Mouse (Mus musculus): ENCODE data around the gene Mars. TPM values are rescaled to one million over a fixed set of nuclear protein-coding genes. Genes with fewer than 3 reads are reported as not detected.

Gene Mars
- polyA plus RNA-seq, 1 experiment from 2014 or later, result 249 TPM

- H3K4me2 ChIP-seq, result no peak overlapping the region
- 0 out of 2 replicates have a peak overlapping the region, but pooled peaks have one; percentile 8 for H3K27ac ChIP-seq (ENCODE audit: low read depth, low read length)
- ATAC-seq (replicated peaks; ENCODE audit: low FRiP score), result no peak
- H3K9me3 ChIP-seq (ENCODE audit: control insufficient read depth, low read length), result no peaks in the 10 kb centered on the region
- WGBS, result 83% methylated on average over 13 of the region's 13 CpGs
- H3K36me3 ChIP-seq (ENCODE audit: control insufficient read depth, insufficient read depth, low read length), result peaks cover 72% of the 10 kb centered on the region
- H3K4me1 ChIP-seq (replicated peaks; ENCODE audit: control insufficient read depth, insufficient read depth, low read length), result peaks cover 21% of the 10 kb centered on the region
- H3K9ac ChIP-seq (ENCODE audit: low read depth, low read length), result no peak overlapping the region
- no peaks in the 10 kb centered on the region for H3K27me3 ChIP-seq (replicated peaks; ENCODE audit: control insufficient read depth, insufficient read depth, low read length)
- DNase-seq (ENCODE audit: low spot score), result no peak
- H3K4me3 ChIP-seq (ENCODE audit: low read depth, low read length), result no peak overlapping the region
These were observed 28.9 kb downstream of the Mars start for GRCm38 (mm10) chr10:127282620-127283215.

DNA sequence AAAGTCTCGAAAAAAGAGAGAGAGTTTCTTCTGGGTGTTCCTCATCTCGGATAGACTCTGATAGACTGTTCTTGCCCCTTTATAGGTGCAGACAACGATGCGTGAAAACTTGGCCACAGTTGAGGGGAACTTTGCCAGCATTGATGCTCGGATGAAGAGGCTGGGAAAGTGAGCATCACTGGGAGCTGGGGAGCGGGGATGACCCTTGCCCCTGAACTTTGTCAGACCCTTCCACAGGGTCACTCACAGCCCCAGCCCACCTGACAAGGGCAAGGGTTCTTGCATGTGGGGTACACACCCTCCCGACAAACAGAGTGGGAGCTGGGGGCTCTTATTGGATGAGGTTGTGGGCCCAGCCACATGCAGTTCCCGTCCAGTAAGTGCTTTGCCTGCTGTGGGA, 30.3 kb downstream of the Mars start:
- Histone ChIP-seq H3K27ac (ENCODE audit: low read depth, low read length) (no peak overlapping the region), H3K9ac (ENCODE audit: low read depth, low read length) (no peak overlapping the region), H3K4me3 (ENCODE audit: low read depth, low read length) (no peak overlapping the region), H3K36me3 (ENCODE audit: control insufficient read depth, insufficient read depth, low read length) (peaks cover 73% of the 10 kb centered on the region), H3K27me3 (replicated peaks; ENCODE audit: control insufficient read depth, insufficient read depth, low read length) (no peaks in the 10 kb centered on the region), H3K4me2 (no peak overlapping the region), H3K4me1 (replicated peaks; ENCODE audit: control insufficient read depth, insufficient read depth, low read length) (peaks cover 7% of the 10 kb centered on the region), H3K9me3 (ENCODE audit: control insufficient read depth, low read length) (no peaks in the 10 kb centered on the region)
- DNase-seq (ENCODE audit: low spot score) (no peak), ATAC-seq (replicated peaks; ENCODE audit: low FRiP score) (no peak)
- 87% methylated on average over 8 of the region's 8 CpGs for WGBS

GRCm38 (mm10) chr10:127279730-127280129, 31.9 kb downstream of the Mars start:
- Histone ChIP-seq H3K9ac (ENCODE audit: low read depth, low read length) (no peak overlapping the region), H3K4me2 (no peak overlapping the region), H3K4me3 (ENCODE audit: low read depth, low read length) (no peak overlapping the region), H3K9me3 (ENCODE audit: control insufficient read depth, low read length) (no peaks in the 10 kb centered on the region), H3K27ac (ENCODE audit: low read depth, low read length) (no peak overlapping the region), H3K36me3 (ENCODE audit: control insufficient read depth, insufficient read depth, low read length) (peaks cover 72% of the 10 kb centered on the region), H3K27me3 (replicated peaks; ENCODE audit: control insufficient read depth, insufficient read depth, low read length) (no peaks in the 10 kb centered on the region), H3K4me1 (replicated peaks; ENCODE audit: control insufficient read depth, insufficient read depth, low read length) (no peaks in the 10 kb centered on the region)
- DNase-seq (ENCODE audit: low spot score) (no peak), ATAC-seq (replicated peaks; ENCODE audit: low FRiP score) (no peak)
- whole genome bisulfite sequencing, result 72% methylated on average over 2 of the region's 2 CpGs

DNA sequence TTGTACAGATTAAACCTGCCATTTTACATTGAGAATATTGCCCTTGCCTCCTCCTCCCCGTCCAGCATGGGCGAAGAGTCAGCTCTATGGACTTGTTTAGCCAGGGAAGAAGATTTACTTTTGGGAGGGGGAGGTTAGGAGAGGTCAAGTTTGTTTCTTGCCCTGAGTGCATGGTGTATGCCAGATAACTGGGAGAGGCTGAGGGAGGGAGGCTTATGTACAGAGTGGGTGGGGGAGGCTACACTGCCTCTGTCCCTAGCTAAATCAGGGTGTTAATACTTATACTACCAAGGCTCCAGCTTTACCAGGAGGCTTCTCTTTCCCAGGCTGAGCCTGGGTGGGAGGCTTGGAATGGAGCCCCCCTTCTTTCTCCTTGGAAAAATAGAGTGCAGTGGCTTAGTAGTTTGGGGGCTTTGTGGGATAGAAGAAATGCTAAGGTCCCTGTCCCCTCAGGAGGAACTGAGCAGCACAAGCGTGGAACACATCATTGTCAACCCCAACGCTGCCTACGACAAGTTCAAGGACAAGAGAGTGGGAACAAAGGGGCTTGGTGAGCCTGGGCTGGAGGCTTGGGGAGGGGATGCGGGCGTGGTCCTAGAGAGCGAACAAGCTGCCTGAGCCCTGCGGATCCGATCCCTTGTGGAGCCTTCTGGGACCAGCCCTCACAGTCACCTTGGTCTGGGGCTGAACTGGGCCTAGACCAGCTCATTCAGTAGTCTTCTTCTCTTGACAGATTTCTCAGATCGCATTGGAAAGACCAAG, 37.1 kb downstream of the Mars start:
- H3K9ac ChIP-seq (ENCODE audit: low read depth, low read length), result no peak overlapping the region

DNA sequence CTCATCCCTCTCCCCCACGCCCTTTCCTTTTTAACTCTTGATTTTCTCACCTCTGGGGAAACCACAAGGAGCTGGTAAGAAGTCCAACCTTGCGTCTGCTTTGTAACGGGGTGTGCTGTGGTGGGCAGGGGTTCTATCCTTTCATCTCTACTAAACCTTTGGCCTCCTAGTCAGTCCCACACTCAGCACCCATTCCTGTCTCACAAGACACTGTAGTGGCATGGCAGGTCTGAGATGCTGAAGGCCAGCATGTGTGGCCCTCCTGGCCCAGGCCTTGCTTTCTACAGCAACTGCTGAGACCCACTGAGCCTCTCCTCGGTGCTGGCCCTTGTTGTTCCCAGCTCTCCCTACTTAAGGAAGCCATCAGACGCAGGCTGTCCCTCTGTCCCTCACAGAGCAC, 39.2 kb downstream of the Mars start:
- Histone ChIP-seq H3K9me3 (ENCODE audit: control insufficient read depth, low read length) (no peaks in the 10 kb centered on the region), H3K27me3 (replicated peaks; ENCODE audit: control insufficient read depth, insufficient read depth, low read length) (no peaks in the 10 kb centered on the region), H3K27ac (ENCODE audit: low read depth, low read length) (no peak overlapping the region), H3K4me3 (ENCODE audit: low read depth, low read length) (no peak overlapping the region), H3K9ac (ENCODE audit: low read depth, low read length) (no peak overlapping the region), H3K4me2 (no peak overlapping the region), H3K4me1 (replicated peaks; ENCODE audit: control insufficient read depth, insufficient read depth, low read length) (peaks cover 32% of the 10 kb centered on the region), H3K36me3 (ENCODE audit: control insufficient read depth, insufficient read depth, low read length) (peaks cover 39% of the 10 kb centered on the region)
- WGBS, result 82% methylated on average over 5 of the region's 5 CpGs
- no peak for ATAC-seq (replicated peaks; ENCODE audit: low FRiP score)
- no peak for DNase-seq (ENCODE audit: low spot score)

More for the DNA sequence above, 37.1 kb downstream of the Mars start:
- peak; percentile 53 for ATAC-seq (replicated peaks; ENCODE audit: low FRiP score)
- Histone ChIP-seq H3K9me3 (ENCODE audit: control insufficient read depth, low read length) (no peaks in the 10 kb centered on the region), H3K4me1 (replicated peaks; ENCODE audit: control insufficient read depth, insufficient read depth, low read length) (peaks cover 17% of the 10 kb centered on the region), H3K27me3 (replicated peaks; ENCODE audit: control insufficient read depth, insufficient read depth, low read length) (no peaks in the 10 kb centered on the region), H3K27ac (ENCODE audit: low read depth, low read length) (no peak overlapping the region), H3K4me2 (no peak overlapping the region), H3K36me3 (ENCODE audit: control insufficient read depth, insufficient read depth, low read length) (peaks cover 49% of the 10 kb centered on the region), H3K4me3 (ENCODE audit: low read depth, low read length) (no peak overlapping the region)
- no peak for DNase-seq (ENCODE audit: low spot score)
- WGBS, result 82% methylated on average over 11 of the region's 11 CpGs

GRCm38 (mm10) chr10:127269884-127270283, 41.7 kb downstream of the Mars start:
- Histone ChIP-seq H3K9ac (ENCODE audit: low read depth, low read length) (no peak overlapping the region; the same call in 1 of the 2 replicates), H3K36me3 (ENCODE audit: control insufficient read depth, insufficient read depth, low read length) (peaks cover 17% of the 10 kb centered on the region; the same call in 1 of the 2 replicates), H3K9me3 (ENCODE audit: control insufficient read depth, low read length) (no peaks in the 10 kb centered on the region), H3K27me3 (replicated peaks; ENCODE audit: control insufficient read depth, insufficient read depth, low read length) (no peaks in the 10 kb centered on the region), H3K27ac (ENCODE audit: low read depth, low read length) (no peak overlapping the region), H3K4me3 (ENCODE audit: low read depth, low read length) (no peak overlapping the region), H3K4me2 (peak overlapping the region; percentile 20; the same call in 1 of the 2 replicates), H3K4me1 (replicated peaks; ENCODE audit: control insufficient read depth, insufficient read depth, low read length) (peaks cover 39% of the 10 kb centered on the region)
- no peak for ATAC-seq (replicated peaks; ENCODE audit: low FRiP score)
- 64% methylated on average over 4 of the region's 4 CpGs for WGBS
- no peak for DNase-seq (ENCODE audit: low spot score)

DNA sequence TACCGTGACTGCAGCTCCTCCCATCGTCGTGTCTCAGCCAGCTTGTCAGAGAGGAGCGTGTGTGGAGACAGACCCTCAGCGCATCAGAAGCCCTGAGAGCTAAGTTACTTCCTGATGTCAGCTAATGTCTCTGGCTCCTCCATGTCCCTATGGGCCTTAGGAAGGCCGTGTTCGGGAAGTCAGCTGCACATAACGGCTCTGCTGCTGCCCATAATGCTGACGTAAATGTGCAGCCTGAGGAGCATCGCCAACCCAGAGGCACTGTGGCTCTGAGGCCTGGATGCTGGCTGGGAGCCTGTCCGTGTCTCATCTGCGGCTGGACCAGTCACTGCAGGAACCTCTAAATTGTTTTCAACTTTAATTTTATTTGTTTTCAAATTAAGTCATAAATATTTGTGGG, 42.5 kb downstream of the Mars start:
- H3K4me1 ChIP-seq (replicated peaks; ENCODE audit: control insufficient read depth, insufficient read depth, low read length), result peaks cover 32% of the 10 kb centered on the region
- peaks cover 4% of the 10 kb centered on the region; the same call in 1 of the 2 replicates for H3K27me3 ChIP-seq (replicated peaks; ENCODE audit: control insufficient read depth, insufficient read depth, low read length)
- 87% methylated on average over 12 of the region's 12 CpGs for whole genome bisulfite sequencing
- no peak overlapping the region for H3K9ac ChIP-seq (ENCODE audit: low read depth, low read length)
- H3K36me3 ChIP-seq (ENCODE audit: control insufficient read depth, insufficient read depth, low read length), result peaks cover 11% of the 10 kb centered on the region; the same call in 1 of the 2 replicates
- no peak overlapping the region for H3K4me2 ChIP-seq
- DNase-seq (ENCODE audit: low spot score), result no peak
- no peak overlapping the region for H3K27ac ChIP-seq (ENCODE audit: low read depth, low read length)
- no peak for ATAC-seq (replicated peaks; ENCODE audit: low FRiP score)
- no peak overlapping the region for H3K4me3 ChIP-seq (ENCODE audit: low read depth, low read length)
- no peaks in the 10 kb centered on the region for H3K9me3 ChIP-seq (ENCODE audit: control insufficient read depth, low read length)

DNA sequence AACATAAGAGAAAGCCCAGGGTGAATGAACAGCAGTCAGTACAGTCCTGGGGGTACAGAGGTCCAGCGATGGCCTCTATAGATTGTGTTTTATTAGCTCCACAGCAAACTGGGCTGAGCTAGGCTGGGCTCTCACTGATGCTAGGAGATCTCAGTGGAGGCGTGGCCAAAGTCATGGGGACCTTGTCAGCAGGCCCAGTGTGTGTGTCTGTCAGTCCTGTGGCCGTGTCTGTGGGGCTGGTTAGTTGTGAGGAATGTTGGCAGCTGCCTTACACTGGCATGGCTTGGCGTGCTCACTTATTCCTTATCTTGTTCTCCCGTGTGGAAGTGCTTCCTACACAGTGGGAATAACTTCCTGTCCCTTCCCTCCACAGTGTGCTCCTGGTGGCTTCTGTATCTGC, 43.2 kb downstream of the Mars start:
- no peak overlapping the region for H3K9ac ChIP-seq (ENCODE audit: low read depth, low read length)
- H3K36me3 ChIP-seq (ENCODE audit: control insufficient read depth, insufficient read depth, low read length), result peaks cover 11% of the 10 kb centered on the region; the same call in 1 of the 2 replicates
- WGBS, result 74% methylated on average over 5 of the region's 5 CpGs
- H3K4me2 ChIP-seq, result no peak overlapping the region
- no peak overlapping the region for H3K4me3 ChIP-seq (ENCODE audit: low read depth, low read length)
- ATAC-seq (replicated peaks; ENCODE audit: low FRiP score) (no peak), DNase-seq (ENCODE audit: low spot score) (no peak)
- no peak overlapping the region for H3K27ac ChIP-seq (ENCODE audit: low read depth, low read length)
- H3K4me1 ChIP-seq (replicated peaks; ENCODE audit: control insufficient read depth, insufficient read depth, low read length), result peaks cover 28% of the 10 kb centered on the region
- H3K27me3 ChIP-seq (replicated peaks; ENCODE audit: control insufficient read depth, insufficient read depth, low read length), result peaks cover 8% of the 10 kb centered on the region
- no peaks in the 10 kb centered on the region for H3K9me3 ChIP-seq (ENCODE audit: control insufficient read depth, low read length)
